Mouse (Mus musculus): Measurements from ENCODE around the gene Daam2. TPM values are rescaled to one million over a fixed set of nuclear protein-coding genes. Genes with fewer than 3 reads are reported as not detected.

Gene Daam2
- polyA plus RNA-seq, 1 experiment, result 13.2 TPM

DNA sequence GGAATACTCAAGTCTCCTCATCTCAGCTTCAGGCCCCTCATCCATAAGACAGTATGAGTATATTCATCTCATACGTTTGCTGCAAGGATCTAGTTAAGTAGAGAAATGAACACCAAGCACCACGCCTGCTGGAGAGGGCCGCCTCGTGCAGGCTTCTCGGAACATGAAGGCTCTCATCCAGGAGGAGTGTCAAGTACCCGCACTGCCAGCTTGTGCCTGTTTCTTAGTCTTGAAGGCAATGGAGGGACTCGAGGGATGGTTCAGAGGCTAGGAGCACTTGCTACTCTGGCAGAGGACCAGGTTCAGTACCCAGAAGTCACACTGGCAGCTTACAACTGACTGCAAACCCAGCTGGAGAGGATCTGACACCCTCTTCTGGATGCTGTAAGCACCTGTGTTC lies 12.2 kb downstream of the Daam2 start:
- Histone ChIP-seq H3K27ac (ENCODE audit: insufficient read depth, low read depth, low read length) (no peak overlapping the region), H3K4me1 (ENCODE audit: control insufficient read depth, insufficient read depth, low read length) (no peaks in the 10 kb centered on the region), H3K4me3 (ENCODE audit: insufficient read depth, low read depth, low read length) (no peak overlapping the region), H3K36me3 (ENCODE audit: control insufficient read depth, insufficient read depth, low read length) (no peaks in the 10 kb centered on the region), H3K27me3 (replicated peaks; ENCODE audit: control insufficient read depth, insufficient read depth, low read length) (no peaks in the 10 kb centered on the region)
- no peak for TF ChIP-seq CTCF (conservative IDR thresholded peaks at IDR 0.05; ENCODE audit: insufficient read depth, insufficient read length, low read depth, low read length)
- no peak for TF ChIP-seq POLR2A (IDR thresholded peaks at IDR 0.05; ENCODE audit: low read depth, low read length)
- no peak for DNase-seq
- 80% methylated on average over 7 of the region's 7 CpGs for WGBS

DNA sequence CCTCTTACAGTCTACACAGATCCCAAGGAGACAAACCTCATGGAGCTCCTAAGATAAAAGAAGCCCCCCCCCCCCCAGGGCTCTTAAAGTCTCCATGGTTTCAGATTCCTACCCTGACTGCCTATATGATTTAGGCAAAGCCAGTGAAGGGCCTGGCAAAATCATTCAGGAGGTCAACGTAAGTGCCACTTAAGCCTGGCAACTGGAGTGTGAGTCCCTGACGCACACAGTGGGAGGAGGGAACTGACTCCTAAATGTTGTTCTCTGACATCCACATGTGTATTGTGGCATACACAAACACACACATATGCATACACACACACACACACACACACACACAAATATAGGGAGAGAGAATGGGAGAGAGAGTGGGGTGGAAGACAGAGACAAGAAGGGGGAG lies 12.7 kb downstream of the Daam2 start:
- Histone ChIP-seq H3K4me1 (ENCODE audit: control insufficient read depth, insufficient read depth, low read length) (no peaks in the 10 kb centered on the region), H3K4me3 (ENCODE audit: insufficient read depth, low read depth, low read length) (no peak overlapping the region), H3K27ac (ENCODE audit: insufficient read depth, low read depth, low read length) (no peak overlapping the region), H3K27me3 (replicated peaks; ENCODE audit: control insufficient read depth, insufficient read depth, low read length) (no peaks in the 10 kb centered on the region), H3K36me3 (ENCODE audit: control insufficient read depth, insufficient read depth, low read length) (no peaks in the 10 kb centered on the region)
- no peak for DNase-seq
- 76% methylated on average over 2 of the region's 2 CpGs for WGBS
- TF ChIP-seq POLR2A (IDR thresholded peaks at IDR 0.05; ENCODE audit: low read depth, low read length) (no peak), CTCF (conservative IDR thresholded peaks at IDR 0.05; ENCODE audit: insufficient read depth, insufficient read length, low read depth, low read length) (no peak)

DNA sequence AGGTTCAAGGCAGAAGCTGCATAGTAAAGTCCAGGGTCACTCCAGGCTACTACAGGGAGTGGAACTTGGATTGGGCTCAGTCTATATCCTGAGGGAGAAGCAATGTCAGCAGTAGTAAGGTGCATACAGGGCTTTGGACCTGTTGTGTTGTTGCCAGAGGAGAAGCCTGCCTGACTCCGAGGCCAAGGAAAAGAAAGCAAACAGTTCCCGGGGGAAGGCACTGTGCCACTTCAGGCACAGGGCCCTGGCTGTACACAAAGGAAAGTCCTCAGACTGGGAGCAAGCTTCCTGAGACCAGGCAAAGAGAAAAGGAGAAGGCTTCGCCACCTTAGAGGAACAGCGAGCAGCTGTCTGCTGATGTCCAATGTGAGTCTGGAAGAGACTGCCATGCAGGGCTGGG lies 18.1 kb downstream of the Daam2 start:
- Histone ChIP-seq H3K36me3 (ENCODE audit: control insufficient read depth, insufficient read depth, low read length) (no peaks in the 10 kb centered on the region), H3K27ac (ENCODE audit: insufficient read depth, low read depth, low read length) (no peak overlapping the region), H3K4me1 (ENCODE audit: control insufficient read depth, insufficient read depth, low read length) (no peaks in the 10 kb centered on the region), H3K27me3 (replicated peaks; ENCODE audit: control insufficient read depth, insufficient read depth, low read length) (no peaks in the 10 kb centered on the region), H3K4me3 (ENCODE audit: insufficient read depth, low read depth, low read length) (no peak overlapping the region)
- 74% methylated on average over 4 of the region's 4 CpGs for WGBS
- TF ChIP-seq CTCF (conservative IDR thresholded peaks at IDR 0.05; ENCODE audit: insufficient read depth, insufficient read length, low read depth, low read length) (no peak), POLR2A (IDR thresholded peaks at IDR 0.05; ENCODE audit: low read depth, low read length) (no peak)
- no peak for DNase-seq

- DNase-seq, result no peak
- Histone ChIP-seq H3K27ac (ENCODE audit: insufficient read depth, low read depth, low read length) (no peak overlapping the region), H3K4me3 (ENCODE audit: insufficient read depth, low read depth, low read length) (no peak overlapping the region), H3K36me3 (ENCODE audit: control insufficient read depth, insufficient read depth, low read length) (no peaks in the 10 kb centered on the region), H3K27me3 (replicated peaks; ENCODE audit: control insufficient read depth, insufficient read depth, low read length) (no peaks in the 10 kb centered on the region), H3K4me1 (ENCODE audit: control insufficient read depth, insufficient read depth, low read length) (no peaks in the 10 kb centered on the region)
- TF ChIP-seq CTCF (conservative IDR thresholded peaks at IDR 0.05; ENCODE audit: insufficient read depth, insufficient read length, low read depth, low read length) (no peak), POLR2A (IDR thresholded peaks at IDR 0.05; ENCODE audit: low read depth, low read length) (no peak)
- 72% methylated on average over 4 of the region's 4 CpGs for WGBS
Measured at GRCm38 (mm10) chr17:49545424-49545823, 18.7 kb downstream of the Daam2 start.

GRCm38 (mm10) chr17:49544561-49544960 lies 19.6 kb downstream of the Daam2 start:
- DNase-seq, result no peak
- Histone ChIP-seq H3K36me3 (ENCODE audit: control insufficient read depth, insufficient read depth, low read length) (no peaks in the 10 kb centered on the region), H3K27ac (ENCODE audit: insufficient read depth, low read depth, low read length) (no peak overlapping the region), H3K4me3 (ENCODE audit: insufficient read depth, low read depth, low read length) (no peak overlapping the region), H3K4me1 (ENCODE audit: control insufficient read depth, insufficient read depth, low read length) (no peaks in the 10 kb centered on the region), H3K27me3 (replicated peaks; ENCODE audit: control insufficient read depth, insufficient read depth, low read length) (no peaks in the 10 kb centered on the region)
- 97% methylated on average over 2 of the region's 2 CpGs for WGBS
- TF ChIP-seq POLR2A (IDR thresholded peaks at IDR 0.05; ENCODE audit: low read depth, low read length) (no peak), CTCF (conservative IDR thresholded peaks at IDR 0.05; ENCODE audit: insufficient read depth, insufficient read length, low read depth, low read length) (no peak)

GRCm38 (mm10) chr17:49540706-49541105 lies 23.4 kb downstream of the Daam2 start:
- H3K4me1 ChIP-seq (ENCODE audit: control insufficient read depth, insufficient read depth, low read length), result peaks cover 7% of the 10 kb centered on the region; the same call in 1 of the 2 replicates
- 80% methylated on average over 14 of the region's 14 CpGs for WGBS
- H3K27me3 ChIP-seq (replicated peaks; ENCODE audit: control insufficient read depth, insufficient read depth, low read length), result no peaks in the 10 kb centered on the region
- TF ChIP-seq POLR2A (IDR thresholded peaks at IDR 0.05; ENCODE audit: low read depth, low read length), result no peak
- TF ChIP-seq CTCF (conservative IDR thresholded peaks at IDR 0.05; ENCODE audit: insufficient read depth, insufficient read length, low read depth, low read length), result no peak
- no peak overlapping the region for H3K4me3 ChIP-seq (ENCODE audit: insufficient read depth, low read depth, low read length)
- H3K27ac ChIP-seq (ENCODE audit: insufficient read depth, low read depth, low read length), result no peak overlapping the region
- no peak for DNase-seq
- H3K36me3 ChIP-seq (ENCODE audit: control insufficient read depth, insufficient read depth, low read length), result no peaks in the 10 kb centered on the region

- TF ChIP-seq POLR2A (IDR thresholded peaks at IDR 0.05; ENCODE audit: low read depth, low read length) (no peak), CTCF (conservative IDR thresholded peaks at IDR 0.05; ENCODE audit: insufficient read depth, insufficient read length, low read depth, low read length) (no peak)
- WGBS, result 12% methylated on average over 8 of the region's 8 CpGs
- H3K27ac ChIP-seq (ENCODE audit: insufficient read depth, low read depth, low read length), result no peak overlapping the region
- H3K4me3 ChIP-seq (ENCODE audit: insufficient read depth, low read depth, low read length), result no peak overlapping the region
- DNase-seq, result peak; percentile 90
- H3K4me1 ChIP-seq (ENCODE audit: control insufficient read depth, insufficient read depth, low read length), result peaks cover 7% of the 10 kb centered on the region; the same call in 1 of the 2 replicates
- no peaks in the 10 kb centered on the region for H3K27me3 ChIP-seq (replicated peaks; ENCODE audit: control insufficient read depth, insufficient read depth, low read length)
- H3K36me3 ChIP-seq (ENCODE audit: control insufficient read depth, insufficient read depth, low read length), result no peaks in the 10 kb centered on the region
Measured at GRCm38 (mm10) chr17:49539204-49539603, 24.9 kb downstream of the Daam2 start.
